Mouse (Mus musculus) heart, postnatal 0 days (tissue): ENCODE results near the gene Spryd7.

ENCODE experiments used
- CTCF ChIP-seq: IDR thresholded peaks from 2 replicates; pipeline ENCODE4 v1.5.1; 2016; ENCODE audit warnings: antibody characterized with exemption, control low read depth, low read depth
- EP300 ChIP-seq: IDR thresholded peaks from 2 replicates; pipeline ENCODE4 v1.6.1; 2016; ENCODE audit warnings: antibody characterized with exemption, low read depth

GRCm38 (mm10) chr14:61516471-61517426, 39.9 kb downstream of the Spryd7 start:
- TF ChIP-seq CTCF, result no peak
- no peak for TF ChIP-seq EP300
